Mouse (Mus musculus): ENCODE results near the gene H2-Q10. TPM values are rescaled to one million over a fixed set of nuclear protein-coding genes. Genes with fewer than 3 reads are reported as not detected.
A peak's percentile ranks its signal among the peaks of the same experiment; 100 is the strongest.

The H2-Q10 gene
- polyA plus RNA-seq, 2 experiments from 2014 or later = 15.0 to 23.6 TPM

DNA sequence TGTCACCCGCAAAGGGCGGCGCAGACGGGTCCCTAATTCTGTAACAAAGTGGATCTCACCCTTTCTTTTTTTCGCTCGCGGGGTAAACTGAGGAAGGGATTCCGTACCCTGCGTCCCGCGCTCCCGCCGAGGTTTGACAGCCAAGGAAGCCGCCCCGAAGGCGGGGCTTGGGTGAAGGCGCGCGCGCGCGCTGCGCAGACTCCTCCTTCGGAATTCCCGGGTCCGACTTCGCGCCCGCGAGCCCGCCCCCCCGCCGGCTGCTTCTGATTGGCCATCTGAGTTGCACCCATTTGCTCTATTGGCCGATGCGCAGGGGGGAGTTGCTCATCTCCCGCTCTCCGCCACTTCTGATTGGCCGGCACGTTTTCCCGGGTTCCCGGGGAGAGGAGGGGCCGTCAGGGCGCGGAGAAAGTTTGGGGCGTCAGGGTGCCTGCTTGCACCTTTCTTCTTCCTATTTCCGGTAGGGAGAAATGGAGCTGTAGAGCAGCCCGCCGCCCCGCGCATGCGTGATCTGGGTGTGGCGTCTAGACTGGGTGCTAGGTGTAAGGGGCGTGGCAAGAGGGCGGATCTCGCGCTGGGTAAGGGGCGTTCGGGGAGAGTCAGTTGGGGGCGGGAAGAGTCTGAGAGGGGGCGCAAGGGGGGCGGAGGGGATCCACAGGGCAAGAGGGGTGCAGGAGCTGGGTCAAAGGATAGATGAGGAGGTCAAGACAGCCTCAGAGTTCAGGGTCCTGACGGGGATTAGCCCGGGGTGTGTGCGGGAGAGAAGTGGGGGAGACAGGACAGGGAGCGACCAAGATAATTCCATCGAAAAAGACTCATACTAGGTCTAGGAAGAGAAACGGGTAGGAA is 47.0 kb downstream of the H2-Q10 start, which contains the start of the genes Tcf19 and Cchcr1:
Gene Tcf19, minus strand, starts transcription at position 173 of the 849 bp plus-strand sequence.
Gene Cchcr1, plus strand, starts transcription at position 449 of the 849 bp plus-strand sequence.
- ATAC-seq = peak; percentile 93

DNA sequence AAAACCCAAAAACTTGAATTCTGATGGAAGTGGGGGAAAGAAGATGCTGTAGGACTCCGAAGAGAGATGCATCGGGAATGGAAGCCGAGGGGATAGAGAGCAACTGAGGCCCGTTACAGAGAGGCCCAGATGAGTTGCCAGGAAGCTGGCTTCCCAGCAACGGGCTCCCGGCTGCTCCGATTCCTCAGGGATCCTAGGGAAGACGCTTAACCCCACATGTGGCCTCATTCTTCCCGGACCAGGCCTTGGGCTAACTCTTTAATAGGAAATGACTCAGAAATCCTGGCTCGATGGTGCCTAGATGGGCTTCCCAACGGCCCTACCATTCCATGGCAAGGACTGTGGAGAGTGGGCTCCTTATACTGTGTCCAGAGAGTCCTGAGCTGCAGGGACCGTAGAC is 47.6 kb downstream of the H2-Q10 start:
- ATAC-seq = no peak

Other genes starting within 250 kb of the H2-Q10 start
- gene Gm16181, start 249.3 kb upstream of the H2-Q10 start, polyA plus RNA-seq (2017; shearing (Covaris generic)) = 1 to 10 TPM in 1 of 2 experiments, under 1 TPM in 1; 0.79 to 1.4 TPM
- gene Atp6v1g2, start 236.4 kb upstream of the H2-Q10 start, polyA plus RNA-seq (2017; shearing (Covaris generic)) = 1 to 10 TPM; 6.3 to 8.2 TPM
- gene Nfkbil1, start 234.3 kb upstream of the H2-Q10 start, polyA plus RNA-seq (2017; shearing (Covaris generic)) = 1 to 10 TPM; 2.0 to 2.2 TPM
- 100 to 1,000 TPM; 255 to 357 TPM for gene Ddx39b, start 228.3 kb upstream of the H2-Q10 start, polyA plus RNA-seq (2017; shearing (Covaris generic))
- 1,000 to 10,000 TPM; 4,417 to 6,162 TPM for gene H2-D1, start 207.4 kb upstream of the H2-Q10 start, polyA plus RNA-seq (2017; shearing (Covaris generic))
- gene H2-Q1, start 149.7 kb upstream of the H2-Q10 start, polyA plus RNA-seq (2017; shearing (Covaris generic)) = under 1 TPM in 1 of 2 experiments, not detected in 1; 0.13 TPM
- 10 to 100 TPM in 1 of 2 experiments, 1 to 10 TPM in 1; 9.8 to 10.8 TPM for gene H2-Q2, start 127.8 kb upstream of the H2-Q10 start, polyA plus RNA-seq (2017; shearing (Covaris generic))
- gene H2-Q4, start 90.5 kb upstream of the H2-Q10 start, polyA plus RNA-seq (2017; shearing (Covaris generic)) = 10 to 100 TPM; 14.0 to 16.4 TPM
- gene H2-Q6, start 45.2 kb upstream of the H2-Q10 start, polyA plus RNA-seq (2017; shearing (Covaris generic)) = 100 to 1,000 TPM; 488 to 605 TPM
- gene H2-Q7, start 30.9 kb upstream of the H2-Q10 start, polyA plus RNA-seq (2017; shearing (Covaris generic)) = 1,000 to 10,000 TPM; 1,046 to 1,058 TPM
- gene Pou5f1, start 35.9 kb downstream of the H2-Q10 start, polyA plus RNA-seq (2017; shearing (Covaris generic)) = under 1 TPM in 1 of 2 experiments, not detected in 1; 0.31 TPM
- 10 to 100 TPM; 17.1 to 22.0 TPM for gene Tcf19, start 46.7 kb downstream of the H2-Q10 start, polyA plus RNA-seq (2017; shearing (Covaris generic))
- gene Cchcr1, start 47.0 kb downstream of the H2-Q10 start, polyA plus RNA-seq (2017; shearing (Covaris generic)) = 1 to 10 TPM; 5.5 to 7.6 TPM
- under 1 TPM in 1 of 2 experiments, not detected in 1; 0.65 TPM for gene Psors1c2, start 63.1 kb downstream of the H2-Q10 start, polyA plus RNA-seq (2017; shearing (Covaris generic))
- gene Cdsn, start 82.0 kb downstream of the H2-Q10 start, polyA plus RNA-seq (2017; shearing (Covaris generic)) = not detected
- not detected for gene 2300002M23Rik, start 97.4 kb downstream of the H2-Q10 start, polyA plus RNA-seq (2017; shearing (Covaris generic))
- gene Sfta2, start 131.5 kb downstream of the H2-Q10 start, polyA plus RNA-seq (2017; shearing (Covaris generic)) = not detected
- gene Gm9573, start 156.5 kb downstream of the H2-Q10 start, polyA plus RNA-seq (2017; shearing (Covaris generic)) = not detected
- gene Mucl3, start 173.6 kb downstream of the H2-Q10 start, polyA plus RNA-seq (2017; shearing (Covaris generic)) = under 1 TPM; 0.16 to 0.46 TPM
- 10 to 100 TPM; 11.1 to 15.2 TPM for gene Vars2, start 197.5 kb downstream of the H2-Q10 start, polyA plus RNA-seq (2017; shearing (Covaris generic))
- 10 to 100 TPM; 28.3 to 37.7 TPM for gene Gtf2h4, start 203.7 kb downstream of the H2-Q10 start, polyA plus RNA-seq (2017; shearing (Covaris generic))
- gene Ddr1, start 234.5 kb downstream of the H2-Q10 start, polyA plus RNA-seq (2017; shearing (Covaris generic)) = under 1 TPM; 0.65 TPM